Mouse (Mus musculus): Measurements from ENCODE around the gene Zfp207. TPM values are rescaled to one million over a fixed set of nuclear protein-coding genes. Genes with fewer than 3 reads are reported as not detected.
A peak's percentile ranks its signal among the peaks of the same experiment; 100 is the strongest.

Zfp207 gene
- 162 and 401 TPM in 2 replicates for polyA plus RNA-seq (2012; ENCODE audit: insufficient read depth, insufficient read length, low replicate concordance, missing spikeins)

DNA sequence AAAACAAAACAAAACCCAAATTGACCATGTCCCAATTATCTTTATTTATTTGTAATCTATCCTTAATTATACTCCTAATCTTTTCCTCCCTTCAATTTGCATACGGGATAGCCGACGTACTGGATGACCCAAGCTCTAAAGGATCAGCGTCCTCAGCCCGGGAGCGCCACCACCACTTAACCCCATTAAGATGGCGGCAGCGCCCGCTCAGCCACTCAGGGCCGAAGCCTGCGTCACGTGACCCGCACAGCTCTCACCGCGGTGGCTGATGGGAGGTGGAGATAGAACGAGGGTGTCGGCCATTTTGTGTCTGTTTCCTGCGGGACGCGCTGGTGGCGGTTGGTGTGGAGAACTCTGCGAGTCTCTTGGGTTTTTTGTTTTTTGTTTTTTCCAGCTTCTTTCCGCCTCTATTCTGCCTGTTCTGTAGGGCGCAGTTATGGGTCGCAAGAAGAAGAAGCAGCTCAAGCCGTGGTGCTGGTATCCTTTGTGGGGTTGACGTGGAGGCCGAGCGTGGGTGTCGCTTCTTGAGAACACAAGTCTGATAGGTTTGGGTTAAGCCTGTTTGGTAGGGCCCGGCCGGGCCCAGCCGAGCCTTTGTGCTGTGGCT is at the start of gene Zfp207:
Gene Zfp207 (plus strand): TSS at position 261 of the 607 bp plus-strand sequence.
- peak within 1 kb of the TSS; percentile 88 for H3K4me3 ChIP-seq (ENCODE audit: insufficient read depth, low read depth, low read length)
- under 1% methylated on average over 33 of the region's 33 CpGs for WGBS
- TF ChIP-seq CTCF (IDR thresholded peaks at IDR 0.05; ENCODE audit: insufficient read depth, low read depth, low read length) (no peak), POLR2A (IDR thresholded peaks at IDR 0.05; ENCODE audit: insufficient read depth, low read depth, low read length) (peak; percentile 69)
- peak within 1 kb of the TSS; percentile 91 for H3K27ac ChIP-seq (ENCODE audit: insufficient read depth, low read depth, low read length)
- H3K4me1 ChIP-seq (ENCODE audit: control insufficient read depth, insufficient read depth, low read length) = no peaks in the 10 kb centered on the region

DNA sequence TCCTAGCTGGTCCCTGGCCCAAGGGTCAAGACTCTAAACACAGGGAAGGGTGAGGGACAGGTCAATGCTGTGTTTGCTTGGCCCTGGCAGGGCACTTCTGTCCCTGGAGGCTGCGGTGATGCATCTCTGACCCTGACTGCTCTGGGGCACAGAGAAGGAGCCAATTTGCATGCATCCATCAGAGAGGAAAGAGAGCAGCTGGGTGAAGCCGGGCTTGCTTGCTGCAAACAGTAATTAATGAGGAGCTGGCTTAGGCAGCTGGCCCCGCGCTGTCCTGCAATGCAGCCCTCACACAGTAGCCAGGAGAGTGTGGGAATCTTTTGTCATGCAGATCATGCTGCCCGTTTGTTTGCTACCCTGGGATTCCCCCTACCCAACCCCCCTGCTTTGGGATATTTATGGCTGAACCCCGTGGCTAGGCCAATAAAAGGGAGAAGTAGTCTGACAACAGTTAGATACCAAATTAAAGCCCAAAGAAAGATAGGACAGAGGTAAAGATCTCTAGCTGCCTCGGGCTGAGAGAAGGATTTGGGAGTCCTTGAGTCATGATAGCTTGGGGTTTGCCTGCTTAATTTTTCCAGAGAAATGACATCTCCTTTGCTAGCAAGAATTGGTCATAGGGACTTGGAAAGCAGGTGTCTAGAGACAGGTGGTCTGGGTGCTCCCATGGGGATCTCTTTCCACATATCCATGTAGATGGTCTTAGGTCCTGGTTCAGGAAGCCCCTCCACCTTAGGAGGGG is 47.3 kb upstream of the Zfp207 start:
- TF ChIP-seq CTCF (IDR thresholded peaks at IDR 0.05; ENCODE audit: insufficient read depth, low read depth, low read length) (no peak), POLR2A (IDR thresholded peaks at IDR 0.05; ENCODE audit: insufficient read depth, low read depth, low read length) (no peak)
- no peak overlapping the region for H3K4me3 ChIP-seq (ENCODE audit: insufficient read depth, low read depth, low read length)
- 28% methylated on average over 7 of the region's 7 CpGs for WGBS
- H3K4me1 ChIP-seq (ENCODE audit: control insufficient read depth, insufficient read depth, low read length) = peaks cover 24% of the 10 kb centered on the region
- peak overlapping the region; percentile 59; the same call in 1 of the 2 replicates for H3K27ac ChIP-seq (ENCODE audit: insufficient read depth, low read depth, low read length)

DNA sequence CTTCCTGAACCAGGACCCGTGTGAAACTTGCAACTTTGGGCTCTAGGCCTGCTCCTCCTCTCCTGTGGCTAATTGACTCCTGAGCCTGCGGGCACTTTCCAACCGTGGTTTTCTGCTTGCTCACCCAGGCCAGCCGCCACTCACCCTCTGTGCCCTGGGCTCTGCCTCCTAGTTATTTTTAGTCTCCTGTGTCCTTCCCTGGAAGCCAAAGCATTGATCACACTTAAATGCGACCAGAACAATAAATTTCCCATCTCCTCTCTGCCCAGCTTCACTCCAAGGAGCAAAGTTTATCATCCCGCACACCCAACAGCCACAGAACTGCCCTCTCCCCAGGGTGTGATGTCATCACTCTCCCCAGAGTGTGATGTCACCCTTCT is 46.7 kb upstream of the Zfp207 start:
- Histone ChIP-seq H3K4me1 (ENCODE audit: control insufficient read depth, insufficient read depth, low read length) (peaks cover 24% of the 10 kb centered on the region), H3K4me3 (ENCODE audit: insufficient read depth, low read depth, low read length) (no peak overlapping the region), H3K27ac (ENCODE audit: insufficient read depth, low read depth, low read length) (peak overlapping the region; percentile 1; the same call in 1 of the 2 replicates)
- TF ChIP-seq CTCF (IDR thresholded peaks at IDR 0.05; ENCODE audit: insufficient read depth, low read depth, low read length) (no peak), POLR2A (IDR thresholded peaks at IDR 0.05; ENCODE audit: insufficient read depth, low read depth, low read length) (0 out of 2 replicates have a peak, but pooled peaks have one; percentile 19)
- 42% methylated on average over 6 of the region's 6 CpGs for WGBS

DNA sequence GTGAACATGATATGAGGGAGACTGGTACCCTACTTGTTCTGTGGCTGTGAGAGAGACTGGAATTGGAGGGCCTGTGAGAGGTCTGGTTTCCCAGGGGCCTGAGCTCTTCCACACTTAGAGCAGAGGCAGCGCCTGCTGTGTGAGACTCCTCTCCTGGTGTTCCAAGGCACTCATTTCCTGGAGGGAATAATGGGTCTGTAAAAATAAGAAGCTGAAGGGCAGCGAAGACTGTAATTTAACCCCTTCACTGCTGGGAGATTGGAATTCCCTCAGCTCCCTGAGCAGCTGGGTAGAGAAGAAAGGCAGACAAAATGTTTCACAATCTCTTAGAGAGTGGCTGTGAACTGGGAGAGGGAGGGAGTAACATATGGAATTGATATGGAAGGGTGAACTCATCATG is 40.6 kb upstream of the Zfp207 start:
- WGBS = 34% methylated on average over 2 of the region's 2 CpGs
- TF ChIP-seq POLR2A (IDR thresholded peaks at IDR 0.05; ENCODE audit: insufficient read depth, low read depth, low read length) (no peak), CTCF (IDR thresholded peaks at IDR 0.05; ENCODE audit: insufficient read depth, low read depth, low read length) (no peak)
- H3K27ac ChIP-seq (ENCODE audit: insufficient read depth, low read depth, low read length) = no peak overlapping the region
- peaks cover 6% of the 10 kb centered on the region for H3K4me1 ChIP-seq (ENCODE audit: control insufficient read depth, insufficient read depth, low read length)
- H3K4me3 ChIP-seq (ENCODE audit: insufficient read depth, low read depth, low read length) = no peak overlapping the region

DNA sequence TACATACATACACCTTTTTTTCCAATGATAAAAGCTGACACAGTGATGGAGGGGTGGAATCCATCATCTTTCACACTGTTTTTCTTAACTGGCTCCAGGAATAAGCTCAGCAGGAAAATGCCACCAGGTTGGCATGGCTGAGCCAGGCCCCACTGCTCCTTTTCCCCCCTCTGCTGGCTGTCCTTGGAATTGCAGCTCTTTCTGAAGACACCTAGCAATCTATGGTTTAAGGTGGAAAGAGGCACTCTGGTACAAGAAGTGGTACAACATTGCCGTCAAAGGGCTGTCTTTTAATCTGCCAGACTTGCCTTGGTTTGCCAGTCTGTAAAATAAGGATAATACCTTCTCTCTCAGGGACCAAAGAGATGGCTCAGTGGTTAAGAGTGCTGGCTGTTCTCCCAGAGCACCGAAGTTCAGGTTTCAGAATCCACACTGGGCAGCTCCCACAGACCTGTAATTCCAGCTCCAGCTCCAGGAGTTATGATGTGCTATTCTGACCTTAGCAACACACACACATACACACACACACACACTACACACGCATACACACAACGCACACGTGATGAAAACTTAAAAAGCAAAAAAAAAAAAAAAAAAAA is 31.1 kb upstream of the Zfp207 start:
- WGBS = 75% methylated on average over 5 of the region's 5 CpGs

DNA sequence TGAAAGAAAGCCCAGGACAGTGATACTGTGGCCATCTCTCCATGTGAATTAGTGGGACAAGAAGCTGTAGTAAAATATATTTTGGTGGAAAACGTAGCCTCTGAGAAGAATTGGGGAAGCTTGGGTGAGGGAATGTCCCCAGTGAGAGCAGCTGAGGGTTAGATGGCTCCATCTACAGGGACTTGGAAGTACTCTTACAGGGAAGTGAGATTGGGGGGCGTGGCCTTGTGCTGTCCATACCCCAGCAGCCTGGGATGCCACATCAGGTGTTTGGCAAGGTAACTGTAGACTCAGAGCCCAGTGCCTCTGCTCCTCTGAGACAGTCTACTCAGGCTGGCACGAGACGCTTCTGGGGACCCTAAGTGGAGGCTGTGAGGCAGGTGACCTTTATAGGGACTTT is 28.2 kb upstream of the Zfp207 start:
- Histone ChIP-seq H3K4me1 (ENCODE audit: control insufficient read depth, insufficient read depth, low read length) (no peaks in the 10 kb centered on the region), H3K27ac (ENCODE audit: insufficient read depth, low read depth, low read length) (no peak overlapping the region), H3K4me3 (ENCODE audit: insufficient read depth, low read depth, low read length) (no peak overlapping the region)
- 56% methylated on average over 4 of the region's 4 CpGs for WGBS
- no peak for TF ChIP-seq POLR2A (IDR thresholded peaks at IDR 0.05; ENCODE audit: insufficient read depth, low read depth, low read length)
- TF ChIP-seq CTCF (IDR thresholded peaks at IDR 0.05; ENCODE audit: insufficient read depth, low read depth, low read length) = no peak

More for the DNA sequence above, 31.1 kb upstream of the Zfp207 start:
- peak; percentile 83 for TF ChIP-seq CTCF (IDR thresholded peaks at IDR 0.05; ENCODE audit: insufficient read depth, low read depth, low read length)
- no peak for TF ChIP-seq POLR2A (IDR thresholded peaks at IDR 0.05; ENCODE audit: insufficient read depth, low read depth, low read length)
- Histone ChIP-seq H3K4me1 (ENCODE audit: control insufficient read depth, insufficient read depth, low read length) (no peaks in the 10 kb centered on the region), H3K4me3 (ENCODE audit: insufficient read depth, low read depth, low read length) (no peak overlapping the region), H3K27ac (ENCODE audit: insufficient read depth, low read depth, low read length) (no peak overlapping the region)

DNA sequence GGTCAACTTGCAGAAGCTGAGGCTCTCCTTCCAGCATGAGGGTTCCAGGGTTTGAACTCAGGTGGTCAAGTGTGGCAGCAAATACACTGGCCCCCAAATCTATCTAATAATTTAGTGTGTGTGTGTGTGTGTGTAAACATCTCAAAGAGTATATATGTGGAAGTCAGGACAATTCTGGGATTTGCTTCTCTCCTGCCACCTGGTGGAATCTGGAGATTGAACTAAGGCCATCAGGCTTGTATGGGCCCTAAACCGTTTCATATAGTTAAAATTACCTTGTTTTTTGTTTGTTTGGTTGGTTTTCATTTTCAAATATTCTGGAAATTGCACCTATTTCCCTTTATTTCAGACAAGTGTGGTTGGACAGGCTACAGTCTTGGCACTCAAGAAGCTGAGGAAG is 14.1 kb upstream of the Zfp207 start:
- Histone ChIP-seq H3K4me1 (ENCODE audit: control insufficient read depth, insufficient read depth, low read length) (no peaks in the 10 kb centered on the region), H3K27ac (ENCODE audit: insufficient read depth, low read depth, low read length) (no peak overlapping the region)
- WGBS = 91% methylated on average over 1 of the region's 1 CpGs

DNA sequence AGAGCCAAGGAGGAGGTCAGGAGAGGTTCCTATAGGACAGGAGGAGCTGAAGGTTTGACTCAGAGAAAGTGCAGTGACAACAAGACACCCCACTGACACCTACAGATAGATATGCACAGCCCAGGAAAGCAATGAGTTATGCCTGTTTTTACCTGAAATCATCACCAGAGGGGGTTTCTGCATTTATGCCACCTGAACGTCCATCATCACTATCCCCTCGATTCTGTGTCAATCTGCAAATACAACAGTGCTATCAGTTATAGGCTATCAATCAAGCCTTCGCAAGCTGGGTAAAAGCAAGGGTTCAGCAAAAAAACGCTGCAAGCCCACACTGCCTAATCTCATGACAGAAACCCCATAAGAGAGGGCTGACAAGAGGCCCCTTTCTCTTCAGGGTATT is 6.4 kb upstream of the Zfp207 start:
- Histone ChIP-seq H3K4me3 (ENCODE audit: insufficient read depth, low read depth, low read length) (no peak overlapping the region), H3K27ac (ENCODE audit: insufficient read depth, low read depth, low read length) (no peak overlapping the region), H3K4me1 (ENCODE audit: control insufficient read depth, insufficient read depth, low read length) (no peaks in the 10 kb centered on the region)
- 72% methylated on average over 4 of the region's 4 CpGs for WGBS
- no peak for TF ChIP-seq POLR2A (IDR thresholded peaks at IDR 0.05; ENCODE audit: insufficient read depth, low read depth, low read length)
- no peak for TF ChIP-seq CTCF (IDR thresholded peaks at IDR 0.05; ENCODE audit: insufficient read depth, low read depth, low read length)

More for the DNA sequence above, 14.1 kb upstream of the Zfp207 start:
- H3K4me3 ChIP-seq (ENCODE audit: insufficient read depth, low read depth, low read length) = no peak overlapping the region
- TF ChIP-seq CTCF (IDR thresholded peaks at IDR 0.05; ENCODE audit: insufficient read depth, low read depth, low read length) (no peak), POLR2A (IDR thresholded peaks at IDR 0.05; ENCODE audit: insufficient read depth, low read depth, low read length) (no peak)
